Mouse (Mus musculus): ENCODE measurements around the gene Rab3il1.
A peak's percentile ranks its signal among the peaks of the same experiment; 100 is the strongest.

DNA sequence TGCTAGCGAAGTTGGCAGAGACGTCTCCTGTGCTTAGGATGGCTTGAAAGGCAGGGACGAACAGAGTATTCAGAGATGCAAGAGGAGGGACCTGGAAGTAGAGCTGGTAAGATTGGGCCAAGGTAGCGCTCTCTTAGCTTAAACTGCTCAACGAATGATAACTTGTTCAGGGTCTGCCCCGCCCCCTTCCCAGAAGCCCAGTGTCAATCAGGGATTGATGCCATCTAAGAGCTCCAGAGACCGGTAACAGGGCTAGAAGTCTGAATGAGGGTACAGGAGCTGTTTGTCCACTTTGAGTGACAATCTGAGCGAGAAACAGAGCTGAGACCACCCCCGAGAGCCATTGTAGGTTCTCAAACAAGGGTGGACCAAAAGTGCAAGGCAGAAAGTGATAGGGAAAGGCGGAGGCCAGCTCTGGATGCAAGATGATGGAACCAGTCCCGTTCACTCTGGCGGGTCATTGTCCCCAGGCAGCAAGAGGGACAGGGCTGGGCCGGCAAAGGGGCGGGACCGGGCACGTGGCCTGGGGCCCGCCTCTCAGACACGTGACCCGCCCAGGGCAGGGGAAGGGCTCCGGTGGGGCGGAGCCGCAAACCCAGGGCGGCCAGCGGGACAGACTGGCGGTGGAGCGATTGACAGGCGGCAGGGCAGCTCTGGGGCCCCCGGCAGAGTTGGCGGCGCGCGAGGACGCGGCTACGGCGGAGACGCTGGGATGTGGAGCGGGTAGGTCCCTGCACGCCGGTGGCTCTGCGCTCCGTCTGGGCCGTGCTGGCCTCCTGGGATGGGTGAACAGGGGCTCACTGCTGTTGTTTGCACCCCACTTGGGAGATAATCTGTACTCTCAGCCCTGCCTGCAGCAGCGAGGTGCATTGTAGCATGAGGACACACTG, 16.4 kb downstream of the Rab3il1 start:
- TF ChIP-seq POLR2A (IDR thresholded peaks at IDR 0.05; ENCODE audit: borderline replicate concordance, extremely low read depth, low read depth, low read length) (peak; percentile 58; the same call in 1 of the 2 replicates), CTCF (IDR thresholded peaks at IDR 0.05; ENCODE audit: insufficient read depth, low read length) (no peak)
